Mouse (Mus musculus) T-helper 1 cell (primary cell): Measurements from ENCODE around the gene Olfr1326-ps1.

Experiments
- in situ Hi-C: fragments of 300-600 bp; cut with MboI, MseI; formaldehyde crosslinking; loops from one replicate; pipeline ENCODE4 v1.15.1; 2025; ENCODE audit warnings: high pct_unique_total_duplicates

The Olfr1326-ps1 gene

DNA sequence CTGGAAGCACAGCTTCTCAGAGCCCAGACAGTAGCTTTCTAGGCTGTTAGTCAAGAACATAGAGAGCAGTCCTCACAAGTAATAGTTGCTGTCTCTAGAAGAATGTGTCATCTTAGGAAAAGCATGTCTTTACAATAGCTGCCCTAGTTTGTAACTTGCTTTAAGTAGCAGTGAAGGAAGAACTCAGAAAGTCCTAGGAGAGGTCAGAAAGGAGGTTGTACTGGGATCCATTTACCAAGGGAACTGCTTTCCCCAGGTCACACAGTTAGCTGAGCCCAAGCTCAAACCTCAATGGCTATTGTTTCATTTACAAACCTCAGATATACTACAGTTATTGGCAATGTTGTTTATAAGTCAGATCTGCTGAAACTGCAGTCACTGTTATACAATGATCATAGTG is at the start of gene Olfr1326-ps1:
Olfr1326-ps1 (minus strand) TSS at position 101 of the 400 bp plus-strand sequence.
- in situ Hi-C loops = no loop called here

GRCm38 (mm10) chrX:74592379-74592778 is 17.7 kb upstream of the Olfr1326-ps1 start, which contains the start of gene Olfr1325:
Olfr1325 (plus strand) TSS chrX:74592679.
- in situ Hi-C loops = no loop called here
